Mouse (Mus musculus): Measurements from ENCODE around the gene Cabp1. TPM values are rescaled to one million over a fixed set of nuclear protein-coding genes. Genes with fewer than 3 reads are reported as not detected.
A peak's percentile ranks its signal among the peaks of the same experiment; 100 is the strongest.

Gene Cabp1
- 0.13 and 0.18 TPM in 2 replicates for polyA plus RNA-seq (2015; fragmentation: Nextera tagmentation; extraction: Ambion mirVana)

DNA sequence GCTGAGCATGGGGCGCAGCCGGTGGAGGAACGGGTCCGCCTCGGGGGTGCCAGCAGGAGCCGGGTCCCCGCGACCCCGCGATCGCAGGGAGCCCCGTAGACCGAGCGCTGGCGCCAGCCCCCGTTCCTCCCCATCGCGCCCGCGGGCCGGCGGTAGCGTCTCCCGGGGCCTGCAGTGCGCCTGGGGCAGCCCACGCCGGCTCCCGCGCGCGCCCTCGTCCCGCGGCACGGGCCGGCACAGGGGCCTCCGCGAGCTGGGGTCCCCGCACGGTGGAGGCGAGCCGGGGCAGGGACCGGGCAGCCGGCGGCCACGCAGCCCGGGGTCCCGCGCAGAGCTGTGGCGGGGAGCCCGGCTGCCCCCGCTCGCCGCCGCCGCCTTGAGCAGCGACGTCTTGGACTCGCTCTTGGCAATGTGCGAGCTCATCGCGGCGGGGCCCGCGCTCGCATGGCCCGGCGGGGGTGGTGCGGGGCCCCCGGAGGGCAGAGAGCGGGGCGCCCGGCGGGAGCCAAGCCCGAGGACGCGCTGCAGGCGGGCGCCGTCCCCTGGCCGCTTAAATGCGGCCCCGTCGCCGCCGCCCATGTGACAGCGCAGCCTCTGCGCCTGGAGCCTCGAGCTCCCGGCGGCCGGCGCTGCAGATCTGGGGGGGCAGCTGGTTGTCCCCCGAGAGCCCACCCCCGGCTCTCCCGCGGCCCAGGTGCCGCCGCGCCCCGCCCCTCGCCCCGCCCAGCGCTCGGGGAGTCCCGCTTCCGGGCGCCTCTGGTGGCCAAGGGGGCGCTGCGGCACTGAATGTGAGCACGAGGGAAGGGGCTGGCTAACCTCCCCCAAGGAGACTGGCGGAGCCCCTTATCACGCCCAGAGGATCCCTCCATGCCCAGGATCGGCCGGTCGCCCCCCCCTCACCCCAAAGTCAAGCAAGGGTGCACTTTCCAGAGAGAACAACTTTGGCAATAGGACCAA, at the start of gene Cabp1:
TSS of gene Cabp1 (minus strand) at position 713 of the 957 bp plus-strand sequence.
- Histone ChIP-seq H3K36me3 (replicated peaks) (no peaks in the 10 kb centered on the region), H3K9me3 (replicated peaks) (no peaks in the 10 kb centered on the region), H3K4me3 (replicated peaks) (peak within 1 kb of the TSS; percentile 50), H3K27me3 (peaks cover 88% of the 10 kb centered on the region), H3K9ac (no peak within 1 kb of the TSS), H3K4me1 (replicated peaks) (peaks cover 18% of the 10 kb centered on the region), H3K27ac (replicated peaks) (no peak within 1 kb of the TSS), H3K4me2 (peak within 1 kb of the TSS; percentile 77)
- peak; percentile 22; the same call in 1 of the 2 replicates for ATAC-seq (ENCODE audit: insufficient read depth)
- WGBS (ENCODE audit: insufficient replicate concordance) = under 1% methylated on average over 106 of the region's 116 CpGs

GRCm38 (mm10) chr5:115240191-115240590, 46.0 kb upstream of the Cabp1 start:
- WGBS (ENCODE audit: insufficient replicate concordance) = 82% methylated on average over 11 of the region's 11 CpGs

GRCm38 (mm10) chr5:115238729-115239195, 44.6 kb upstream of the Cabp1 start:
- Histone ChIP-seq H3K9me3 (replicated peaks) (no peaks in the 10 kb centered on the region), H3K36me3 (replicated peaks) (peaks cover 43% of the 10 kb centered on the region), H3K27me3 (peaks cover 28% of the 10 kb centered on the region), H3K27ac (replicated peaks) (peak overlapping the region; percentile 74), H3K4me1 (replicated peaks) (peaks cover 39% of the 10 kb centered on the region), H3K9ac (peak overlapping the region; percentile 81), H3K4me3 (replicated peaks) (peak overlapping the region; percentile 84), H3K4me2 (peak overlapping the region; percentile 88)
- ATAC-seq (ENCODE audit: insufficient read depth) = no peak
- 7% methylated on average over 11 of the region's 11 CpGs for WGBS (ENCODE audit: insufficient replicate concordance)

More at GRCm38 (mm10) chr5:115240191-115240590, 46.0 kb upstream of the Cabp1 start:
- H3K27me3 ChIP-seq = peaks cover 14% of the 10 kb centered on the region
- ATAC-seq (ENCODE audit: insufficient read depth) = no peak
- H3K4me2 ChIP-seq = no peak overlapping the region
- H3K9me3 ChIP-seq (replicated peaks) = no peaks in the 10 kb centered on the region
- no peak overlapping the region for H3K27ac ChIP-seq (replicated peaks)
- H3K4me1 ChIP-seq (replicated peaks) = peaks cover 36% of the 10 kb centered on the region
- H3K4me3 ChIP-seq (replicated peaks) = no peak overlapping the region
- H3K9ac ChIP-seq = no peak overlapping the region
- peaks cover 57% of the 10 kb centered on the region for H3K36me3 ChIP-seq (replicated peaks)

GRCm38 (mm10) chr5:115237803-115238728, 43.9 kb upstream of the Cabp1 start:
- under 1% methylated on average over 88 of the region's 88 CpGs for WGBS (ENCODE audit: insufficient replicate concordance)
- peak; percentile 87 for ATAC-seq (ENCODE audit: insufficient read depth)
- Histone ChIP-seq H3K9ac (peak overlapping the region; percentile 81), H3K4me3 (replicated peaks) (peak overlapping the region; percentile 84), H3K36me3 (replicated peaks) (peaks cover 36% of the 10 kb centered on the region), H3K27me3 (peaks cover 35% of the 10 kb centered on the region), H3K4me2 (peak overlapping the region; percentile 88), H3K4me1 (replicated peaks) (peaks cover 39% of the 10 kb centered on the region), H3K27ac (replicated peaks) (peak overlapping the region; percentile 74), H3K9me3 (replicated peaks) (no peaks in the 10 kb centered on the region)

- Histone ChIP-seq H3K4me1 (replicated peaks) (peaks cover 39% of the 10 kb centered on the region), H3K9ac (peak within 1 kb of the TSS; percentile 55), H3K36me3 (replicated peaks) (peaks cover 13% of the 10 kb centered on the region), H3K9me3 (replicated peaks) (no peaks in the 10 kb centered on the region), H3K27me3 (peaks cover 57% of the 10 kb centered on the region), H3K4me3 (replicated peaks) (peak within 1 kb of the TSS; percentile 59), H3K27ac (replicated peaks) (no peak within 1 kb of the TSS), H3K4me2 (peak within 1 kb of the TSS; percentile 84)
- peak; percentile 38 for ATAC-seq (ENCODE audit: insufficient read depth)
- 2% methylated on average over 21 of the region's 21 CpGs for WGBS (ENCODE audit: insufficient replicate concordance)
These were observed 41.6 kb upstream of the Cabp1 start, which contains the start of gene Pop5 for GRCm38 (mm10) chr5:115235786-115236263. Pop5 (plus strand) TSS chr5:115235836.

- Histone ChIP-seq H3K4me2 (peak overlapping the region; percentile 84), H3K4me3 (replicated peaks) (peak overlapping the region; percentile 59), H3K9ac (peak overlapping the region; percentile 55), H3K9me3 (replicated peaks) (no peaks in the 10 kb centered on the region), H3K4me1 (replicated peaks) (peaks cover 39% of the 10 kb centered on the region), H3K27me3 (peaks cover 60% of the 10 kb centered on the region), H3K36me3 (replicated peaks) (peaks cover 9% of the 10 kb centered on the region), H3K27ac (replicated peaks) (no peak overlapping the region)
- ATAC-seq (ENCODE audit: insufficient read depth) = no peak
- 1% methylated on average over 45 of the region's 45 CpGs for WGBS (ENCODE audit: insufficient replicate concordance)
These were observed 41.2 kb upstream of the Cabp1 start for GRCm38 (mm10) chr5:115235323-115235771.

GRCm38 (mm10) chr5:115234519-115234918, 40.3 kb upstream of the Cabp1 start:
- Histone ChIP-seq H3K4me3 (replicated peaks) (no peak overlapping the region), H3K27me3 (peaks cover 65% of the 10 kb centered on the region), H3K4me1 (replicated peaks) (peaks cover 30% of the 10 kb centered on the region), H3K4me2 (no peak overlapping the region), H3K36me3 (replicated peaks) (peaks cover under 1% of the 10 kb centered on the region; the same call in 1 of the 2 replicates), H3K9ac (no peak overlapping the region), H3K9me3 (replicated peaks) (no peaks in the 10 kb centered on the region), H3K27ac (replicated peaks) (no peak overlapping the region)
- WGBS (ENCODE audit: insufficient replicate concordance) = 76% methylated on average over 6 of the region's 6 CpGs
- ATAC-seq (ENCODE audit: insufficient read depth) = no peak

DNA sequence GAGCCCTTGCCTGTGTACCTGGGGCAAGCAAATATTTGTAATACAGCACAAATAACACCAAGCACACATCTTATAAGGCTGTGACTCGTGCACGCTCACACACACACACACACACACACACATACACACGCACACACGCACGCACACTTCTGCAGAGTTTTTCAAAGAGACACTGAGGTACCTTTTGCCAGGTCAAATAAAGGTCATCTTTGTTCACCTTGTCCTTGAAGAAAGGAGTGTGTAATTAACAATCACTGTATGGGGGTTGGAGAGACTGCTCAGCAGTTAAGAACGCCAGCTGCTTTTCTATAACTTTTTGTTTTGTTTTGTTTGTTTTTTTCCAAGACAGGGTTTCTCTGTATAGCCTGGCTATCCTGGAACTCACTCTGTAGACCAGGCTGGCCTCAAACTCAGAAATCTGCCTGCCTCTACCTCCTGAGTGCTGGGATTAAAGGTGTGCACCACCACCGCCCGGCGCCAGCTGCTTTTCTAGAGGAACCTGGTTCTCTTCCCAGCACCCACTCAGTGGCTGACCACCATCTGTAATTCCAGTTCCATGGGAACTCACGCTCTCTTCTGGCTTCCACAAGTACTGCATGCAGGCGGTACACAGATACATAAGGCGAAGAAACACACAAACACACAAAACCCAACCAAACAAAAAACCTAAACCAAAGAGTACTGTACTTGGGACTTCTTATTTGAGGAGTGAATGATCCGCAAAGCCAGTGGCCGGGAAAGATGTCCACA, 39.0 kb upstream of the Cabp1 start:
- Histone ChIP-seq H3K4me3 (replicated peaks) (no peak overlapping the region), H3K4me1 (replicated peaks) (peaks cover 18% of the 10 kb centered on the region), H3K27ac (replicated peaks) (no peak overlapping the region), H3K9me3 (replicated peaks) (no peaks in the 10 kb centered on the region), H3K9ac (no peak overlapping the region), H3K27me3 (peaks cover 72% of the 10 kb centered on the region), H3K4me2 (no peak overlapping the region), H3K36me3 (replicated peaks) (no peaks in the 10 kb centered on the region)
- WGBS (ENCODE audit: insufficient replicate concordance) = 74% methylated on average over 14 of the region's 14 CpGs
- no peak for ATAC-seq (ENCODE audit: insufficient read depth)

DNA sequence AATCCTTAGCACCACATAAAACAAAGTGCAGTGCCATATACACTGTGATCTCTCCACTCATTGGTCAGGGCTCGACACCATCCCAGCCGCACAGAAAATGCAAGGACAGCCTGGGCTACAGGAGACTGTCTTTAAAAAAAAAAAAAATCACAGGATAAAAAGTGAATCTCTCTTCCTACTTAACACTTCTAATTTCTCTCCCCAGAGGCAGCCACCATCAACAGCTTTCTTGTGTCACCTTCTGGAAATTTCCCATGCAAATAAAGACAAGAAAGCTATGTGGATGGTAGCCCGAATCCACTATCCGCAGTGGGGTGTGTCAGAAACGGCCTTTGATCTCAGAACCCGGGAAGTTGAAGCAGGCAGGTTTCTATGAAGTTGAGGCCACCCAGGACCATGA, 38.3 kb upstream of the Cabp1 start:
- WGBS (ENCODE audit: insufficient replicate concordance) = 53% methylated on average over 6 of the region's 6 CpGs
- no peak overlapping the region for H3K4me2 ChIP-seq
- no peaks in the 10 kb centered on the region for H3K36me3 ChIP-seq (replicated peaks)
- no peak overlapping the region for H3K4me3 ChIP-seq (replicated peaks)
- H3K27me3 ChIP-seq = peaks cover 72% of the 10 kb centered on the region
- no peak overlapping the region for H3K9ac ChIP-seq
- H3K9me3 ChIP-seq (replicated peaks) = no peaks in the 10 kb centered on the region
- H3K4me1 ChIP-seq (replicated peaks) = peaks cover 17% of the 10 kb centered on the region
- H3K27ac ChIP-seq (replicated peaks) = no peak overlapping the region
- no peak for ATAC-seq (ENCODE audit: insufficient read depth)

DNA sequence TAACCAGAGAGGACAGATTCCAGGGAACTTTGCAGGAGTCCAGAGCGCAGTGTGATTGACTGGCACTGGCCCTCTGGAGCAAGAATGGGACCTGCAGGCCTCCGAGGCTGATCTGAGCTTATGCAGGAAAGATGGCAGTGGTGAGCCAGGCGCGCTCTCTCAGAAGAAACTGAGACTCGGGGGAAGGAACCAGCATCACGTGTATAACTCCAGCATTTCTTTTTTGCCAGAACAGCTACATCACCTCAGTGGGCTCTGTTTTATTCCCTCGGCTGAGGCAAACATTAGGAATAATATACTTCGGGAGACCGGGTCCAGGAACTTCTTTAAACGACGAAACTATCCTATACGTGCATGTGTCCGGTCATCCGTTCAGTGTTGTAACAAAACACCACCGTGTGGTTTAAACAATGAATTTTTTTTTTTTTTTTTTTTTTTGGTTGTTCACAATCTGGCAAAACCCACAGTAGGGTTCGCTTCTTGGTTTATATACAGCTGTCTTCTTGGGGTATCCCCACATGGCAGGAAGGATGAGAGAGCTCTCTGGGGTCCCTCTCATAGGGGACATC, 37.5 kb upstream of the Cabp1 start:
- 38% methylated on average over 16 of the region's 16 CpGs for WGBS (ENCODE audit: insufficient replicate concordance)
- Histone ChIP-seq H3K27ac (replicated peaks) (no peak overlapping the region), H3K9ac (no peak overlapping the region), H3K4me2 (no peak overlapping the region), H3K4me1 (replicated peaks) (peaks cover 13% of the 10 kb centered on the region), H3K9me3 (replicated peaks) (no peaks in the 10 kb centered on the region), H3K27me3 (peaks cover 72% of the 10 kb centered on the region), H3K4me3 (replicated peaks) (no peak overlapping the region), H3K36me3 (replicated peaks) (no peaks in the 10 kb centered on the region)
- ATAC-seq (ENCODE audit: insufficient read depth) = no peak
